ENCODE assay signal across 24 mouse cellular contexts in genomic region chr4:35823322-35823870, GRCm38 (mm10).
DNase-seq lines count a peak whose midpoint lies in the region; ATAC-seq and TF ChIP-seq lines count a peak whose summit lies in the region.
"Had no signal": no experiment of that assay in that cellular context is flagged by ENCODE, and none has a peak within 500 bp of the region (broad histone marks: within the 10 kb centered on the region; RNA-seq: fewer than 3 reads in every experiment).

No protein-coding gene starts in this region.

- TF ChIP-seq POLR2A in brain, embryonic 14.5 days (IDR thresholded peaks at IDR 0.05; ENCODE audit: borderline replicate concordance, extremely low read depth, insufficient read depth, insufficient read length, poor library complexity, severe bottlenecking) = no peak

- peak; percentile 89 for ATAC-seq in forebrain, embryonic 15.5 days (replicated peaks)
- ATAC-seq in forebrain, postnatal 0 days = peak; percentile 73
- ATAC-seq: activated CD4-positive, CD25-positive, alpha-beta regulatory T cell, adult 4 months; hindbrain, postnatal 0 days; inflammation-experienced regulatory T-cells, adult 6 months; intestine, postnatal 0 days had no signal

- no peak overlapping the region for H3K4me2 ChIP-seq in forebrain, embryonic 15.5 days (replicated peaks)
- no peak overlapping the region for H3K4me2 ChIP-seq in forebrain, postnatal 0 days (ENCODE audit: low read depth)
- H3K4me2 ChIP-seq: heart, embryonic 13.5 days; hindbrain, embryonic 14.5 days had no signal

- H3K9ac ChIP-seq in forebrain, embryonic 15.5 days (replicated peaks) = no peak overlapping the region
- no peak overlapping the region for H3K9ac ChIP-seq in forebrain, postnatal 0 days
- H3K9ac ChIP-seq: heart, embryonic 13.5 days; hindbrain, embryonic 14.5 days had no signal

- peak overlapping the region; percentile 47 for H3K27ac ChIP-seq in forebrain, embryonic 15.5 days (replicated peaks)
- H3K27ac ChIP-seq in forebrain, embryonic 10.5 days = no peak overlapping the region
- H3K27ac ChIP-seq in forebrain, postnatal 0 days (ENCODE audit: low read depth, low read length) = no peak overlapping the region
- H3K27ac ChIP-seq: heart, adult 2 months; heart, embryonic 10.5 days; heart, embryonic 13.5 days; hindbrain, embryonic 14.5 days; hindbrain, postnatal 0 days had no signal

- 56% methylated on average over 7 of the region's 7 CpGs for WGBS in forebrain, embryonic 15.5 days
- WGBS in forebrain, embryonic 10.5 days = 91% methylated on average over 7 of the region's 7 CpGs
- WGBS in forebrain, postnatal 0 days = 58% methylated on average over 7 of the region's 7 CpGs

- no peak overlapping the region for H3K4me3 ChIP-seq in forebrain, embryonic 15.5 days
- H3K4me3 ChIP-seq in forebrain, embryonic 10.5 days = no peak overlapping the region
- H3K4me3 ChIP-seq in forebrain, postnatal 0 days (ENCODE audit: low read depth, low read length) = no peak overlapping the region
- H3K4me3 ChIP-seq: heart, adult 2 months; heart, embryonic 10.5 days; heart, embryonic 13.5 days had no signal

- H3K9me3 ChIP-seq in forebrain, embryonic 15.5 days = no peaks in the 10 kb centered on the region
- H3K9me3 ChIP-seq in forebrain, embryonic 10.5 days = no peaks in the 10 kb centered on the region
- no peaks in the 10 kb centered on the region for H3K9me3 ChIP-seq in forebrain, postnatal 0 days (ENCODE audit: low read length)
- H3K9me3 ChIP-seq: heart, embryonic 10.5 days; heart, embryonic 13.5 days had no signal

- peak; percentile 20 to 31 for DNase-seq in cerebellum, postnatal 10 days
- DNase-seq in cerebellum, adult 9-10 months = no peak
- no peak for DNase-seq in forebrain, embryonic 10.5 days (ENCODE audit: extremely low spot score, low spot score)
- DNase-seq in brain, embryonic 14.5 days (ENCODE audit: low read depth) = peak; percentile 85
- DNase-seq in forebrain, postnatal 0 days = peak; percentile 40
- DNase-seq in layer of hippocampus, adult 9-11 months = no peak
- DNase-seq: adrenal gland, adult 8-10 months; adrenal gland, postnatal 25 days; cerebellum, adult 11 months; cerebellum, adult 2 months; cerebellum, postnatal 14 days; gastrocnemius, postnatal 10 days; gastrocnemius, postnatal 36 days; heart, adult 2 months; heart, postnatal 14 days; heart, postnatal 4 days had no signal

- TF ChIP-seq CTCF in brain, embryonic 14.5 days (IDR thresholded peaks at IDR 0.05; ENCODE audit: borderline replicate concordance, extremely low read depth, insufficient read depth, insufficient read length) = no peak
- no peak for TF ChIP-seq CTCF in forebrain, postnatal 0 days (IDR thresholded peaks at IDR 0.05; ENCODE audit: low read depth)

- no peaks in the 10 kb centered on the region for H3K27me3 ChIP-seq in forebrain, embryonic 15.5 days
- H3K27me3 ChIP-seq in forebrain, embryonic 10.5 days (ENCODE audit: poor library complexity, severe bottlenecking) = no peaks in the 10 kb centered on the region
- H3K27me3 ChIP-seq in forebrain, postnatal 0 days (ENCODE audit: insufficient read depth, low read length) = no peaks in the 10 kb centered on the region
- H3K27me3 ChIP-seq: heart, embryonic 13.5 days had no signal

- H3K36me3 ChIP-seq in forebrain, embryonic 15.5 days = no peaks in the 10 kb centered on the region
- H3K36me3 ChIP-seq in forebrain, embryonic 10.5 days (replicated peaks) = no peaks in the 10 kb centered on the region
- no peaks in the 10 kb centered on the region for H3K36me3 ChIP-seq in forebrain, postnatal 0 days (ENCODE audit: insufficient read depth)
- H3K36me3 ChIP-seq: heart, embryonic 10.5 days; heart, embryonic 13.5 days had no signal

- no peaks in the 10 kb centered on the region for H3K4me1 ChIP-seq in forebrain, embryonic 15.5 days
- no peaks in the 10 kb centered on the region for H3K4me1 ChIP-seq in forebrain, embryonic 10.5 days
- H3K4me1 ChIP-seq in forebrain, postnatal 0 days (ENCODE audit: insufficient read depth) = no peaks in the 10 kb centered on the region
- H3K4me1 ChIP-seq: heart, embryonic 10.5 days; heart, embryonic 13.5 days had no signal

Comparison
In these comparisons a context has a peak if more than half of its experiments do, and no peak if none do; other contexts are left out.
1. DNase-seq: peak in cerebellum, postnatal 10 days (2 of 2), brain, embryonic 14.5 days (single experiment) and forebrain, postnatal 0 days (single experiment); none in cerebellum, adult 9-10 months (single experiment), forebrain, embryonic 10.5 days (single experiment) and layer of hippocampus, adult 9-11 months (single experiment).